Mouse (Mus musculus): Measurements from ENCODE around the gene Cd28. TPM values are rescaled to one million over a fixed set of nuclear protein-coding genes. Genes with fewer than 3 reads are reported as not detected.

Cd28 gene
- total and polyA plus RNA-seq, 2 experiments from 2014 or later: 0.11 to 0.48 TPM

DNA sequence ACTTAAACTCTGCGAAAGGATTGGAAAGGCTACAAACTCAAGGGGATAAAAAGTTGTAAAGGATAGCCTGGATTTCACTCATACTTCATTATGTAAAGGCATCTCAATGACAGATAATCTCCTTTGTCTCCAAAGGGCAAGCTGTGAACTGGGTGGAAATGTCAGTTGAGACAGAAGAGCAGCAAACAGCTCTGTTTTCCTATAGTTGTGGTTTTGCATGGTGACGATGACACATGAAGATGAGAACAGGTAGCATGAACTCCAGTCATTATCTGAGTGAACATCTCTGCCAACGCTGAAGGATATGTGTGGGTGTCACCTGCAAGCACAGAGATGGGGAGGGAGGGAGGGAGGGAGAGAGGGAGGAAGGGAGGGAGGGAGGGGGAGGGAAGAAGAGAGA, 60.3 kb downstream of the Cd28 start:
- Histone ChIP-seq H3K4me2 (ENCODE audit: low read depth, low read length) (no peak overlapping the region), H3K9me3 (replicated peaks; ENCODE audit: control insufficient read depth, low read length) (no peaks in the 10 kb centered on the region), H3K4me1 (ENCODE audit: control insufficient read depth, insufficient read depth) (peaks cover 7% of the 10 kb centered on the region), H3K27me3 (ENCODE audit: control insufficient read depth, insufficient read depth, low read length) (no peaks in the 10 kb centered on the region), H3K27ac (ENCODE audit: low read depth) (peak overlapping the region; percentile 8; the same call in 1 of the 2 replicates), H3K4me3 (ENCODE audit: low read depth, low read length) (no peak overlapping the region), H3K36me3 (replicated peaks; ENCODE audit: control insufficient read depth, insufficient read depth, low read length) (no peaks in the 10 kb centered on the region), H3K9ac (replicated peaks; ENCODE audit: low read depth, low read length) (no peak overlapping the region)
- WGBS: 77% methylated on average over 3 of the region's 3 CpGs
- TF ChIP-seq EP300 (IDR thresholded peaks at IDR 0.05; ENCODE audit: low read depth) (no peak), CTCF (IDR thresholded peaks at IDR 0.05; ENCODE audit: low read depth) (no peak)
- ATAC-seq (ENCODE audit: insufficient read depth, low read depth) (no peak), DNase-seq (ENCODE audit: low spot score) (no peak)

DNA sequence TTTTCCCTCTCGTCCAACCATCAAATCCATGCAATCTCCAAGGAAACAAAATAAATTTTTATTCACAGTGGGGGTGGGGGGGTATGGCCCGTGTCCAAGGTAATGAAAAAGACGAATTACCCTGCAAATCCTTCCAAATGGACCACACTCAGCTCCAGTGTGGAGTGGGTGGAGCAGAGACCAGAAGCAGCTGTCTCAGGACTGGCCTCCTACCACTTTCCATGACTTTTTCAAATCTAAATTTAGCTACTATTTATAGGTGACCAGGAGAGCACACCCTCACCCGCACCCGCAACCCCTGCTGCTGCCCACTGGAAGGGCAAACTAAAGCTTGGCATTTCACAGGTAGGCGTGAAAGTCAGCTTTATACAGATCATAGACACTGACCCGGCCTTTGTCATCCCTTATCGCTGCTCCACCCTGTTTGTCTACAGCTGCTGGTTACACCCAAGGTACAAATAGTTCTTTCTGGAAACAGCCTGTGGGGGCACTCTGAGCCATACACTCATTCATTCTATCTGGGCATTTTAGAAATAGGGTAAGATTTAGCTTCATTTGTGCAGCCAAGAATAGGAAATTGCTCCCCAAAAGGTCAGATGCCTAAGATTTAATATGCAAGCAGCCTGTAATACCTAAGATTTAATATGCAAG, 62.0 kb downstream of the Cd28 start:
- 55% methylated on average over 8 of the region's 8 CpGs for WGBS
- Histone ChIP-seq H3K27me3 (ENCODE audit: control insufficient read depth, insufficient read depth, low read length) (no peaks in the 10 kb centered on the region), H3K36me3 (replicated peaks; ENCODE audit: control insufficient read depth, insufficient read depth, low read length) (no peaks in the 10 kb centered on the region), H3K27ac (ENCODE audit: low read depth) (peak overlapping the region; percentile 38; the same call in 1 of the 2 replicates), H3K9ac (replicated peaks; ENCODE audit: low read depth, low read length) (no peak overlapping the region), H3K9me3 (replicated peaks; ENCODE audit: control insufficient read depth, low read length) (no peaks in the 10 kb centered on the region), H3K4me2 (ENCODE audit: low read depth, low read length) (0 out of 2 replicates have a peak overlapping the region, but pooled peaks have one; percentile 2), H3K4me1 (ENCODE audit: control insufficient read depth, insufficient read depth) (peaks cover 7% of the 10 kb centered on the region), H3K4me3 (ENCODE audit: low read depth, low read length) (no peak overlapping the region)
- DNase-seq (ENCODE audit: low spot score): no peak
- peak; percentile 18; the same call in 1 of the 2 replicates for TF ChIP-seq CTCF (IDR thresholded peaks at IDR 0.05; ENCODE audit: low read depth)
- TF ChIP-seq EP300 (IDR thresholded peaks at IDR 0.05; ENCODE audit: low read depth): no peak
- 0 out of 2 replicates have a peak, but pooled peaks have one; percentile 47 for ATAC-seq (ENCODE audit: insufficient read depth, low read depth)

DNA sequence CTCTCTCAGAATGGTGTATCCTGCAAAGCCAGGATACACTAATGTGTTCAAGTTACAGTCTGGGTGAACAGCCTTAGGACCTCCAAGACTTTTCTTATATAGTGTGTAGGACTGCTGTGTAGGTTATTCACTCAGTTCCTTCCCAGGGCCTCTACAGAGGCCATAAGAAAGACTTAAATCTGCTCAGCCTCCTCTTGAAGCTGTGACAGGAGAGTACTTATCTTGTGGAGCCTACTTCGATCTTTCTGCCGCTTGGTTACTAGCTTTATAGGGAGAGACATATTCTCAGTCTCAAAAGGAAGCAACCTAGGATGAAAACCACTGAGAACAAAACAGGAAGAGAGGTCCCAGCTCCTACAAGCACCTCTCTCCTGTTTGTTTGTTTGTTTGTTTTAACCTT, 62.6 kb downstream of the Cd28 start:
- Histone ChIP-seq H3K27me3 (ENCODE audit: control insufficient read depth, insufficient read depth, low read length) (no peaks in the 10 kb centered on the region), H3K4me1 (ENCODE audit: control insufficient read depth, insufficient read depth) (peaks cover 7% of the 10 kb centered on the region), H3K27ac (ENCODE audit: low read depth) (peak overlapping the region; percentile 18; the same call in 1 of the 2 replicates), H3K4me3 (ENCODE audit: low read depth, low read length) (no peak overlapping the region), H3K9me3 (replicated peaks; ENCODE audit: control insufficient read depth, low read length) (no peaks in the 10 kb centered on the region), H3K36me3 (replicated peaks; ENCODE audit: control insufficient read depth, insufficient read depth, low read length) (no peaks in the 10 kb centered on the region), H3K4me2 (ENCODE audit: low read depth, low read length) (no peak overlapping the region), H3K9ac (replicated peaks; ENCODE audit: low read depth, low read length) (no peak overlapping the region)
- TF ChIP-seq CTCF (IDR thresholded peaks at IDR 0.05; ENCODE audit: low read depth): no peak
- TF ChIP-seq EP300 (IDR thresholded peaks at IDR 0.05; ENCODE audit: low read depth): no peak
- DNase-seq (ENCODE audit: low spot score): no peak
- no peak for ATAC-seq (ENCODE audit: insufficient read depth, low read depth)
- WGBS: 70% methylated on average over 2 of the region's 2 CpGs

DNA sequence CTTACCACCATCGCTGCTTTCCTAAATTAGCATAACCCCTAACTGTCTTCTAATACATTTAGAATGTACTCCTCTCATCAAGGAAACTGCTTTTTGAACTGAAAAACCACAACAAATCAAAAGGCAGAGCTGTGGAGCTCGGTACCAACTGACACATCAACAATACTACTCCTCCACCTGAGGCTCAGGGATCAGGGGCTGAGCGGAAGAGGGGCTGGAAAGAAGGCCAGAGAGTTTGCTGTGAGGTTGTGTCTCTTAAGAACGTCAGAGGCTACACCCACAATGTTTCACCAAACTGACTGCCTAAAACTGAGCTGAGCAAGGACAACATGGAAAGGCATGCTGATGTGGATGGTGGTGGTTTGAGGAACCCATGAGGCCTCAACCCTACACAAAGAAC, 65.1 kb downstream of the Cd28 start:
- no peaks in the 10 kb centered on the region for H3K9me3 ChIP-seq (replicated peaks; ENCODE audit: control insufficient read depth, low read length)
- WGBS: 79% methylated on average over 4 of the region's 4 CpGs
- ATAC-seq (ENCODE audit: insufficient read depth, low read depth): no peak
- H3K9ac ChIP-seq (replicated peaks; ENCODE audit: low read depth, low read length): no peak overlapping the region
- no peak for DNase-seq (ENCODE audit: low spot score)
- no peak overlapping the region for H3K27ac ChIP-seq (ENCODE audit: low read depth)
- peaks cover 7% of the 10 kb centered on the region for H3K4me1 ChIP-seq (ENCODE audit: control insufficient read depth, insufficient read depth)
- no peak overlapping the region for H3K4me2 ChIP-seq (ENCODE audit: low read depth, low read length)
- no peaks in the 10 kb centered on the region for H3K36me3 ChIP-seq (replicated peaks; ENCODE audit: control insufficient read depth, insufficient read depth, low read length)
- H3K4me3 ChIP-seq (ENCODE audit: low read depth, low read length): no peak overlapping the region
- no peak for TF ChIP-seq EP300 (IDR thresholded peaks at IDR 0.05; ENCODE audit: low read depth)
- no peak for TF ChIP-seq CTCF (IDR thresholded peaks at IDR 0.05; ENCODE audit: low read depth)
- no peaks in the 10 kb centered on the region for H3K27me3 ChIP-seq (ENCODE audit: control insufficient read depth, insufficient read depth, low read length)

DNA sequence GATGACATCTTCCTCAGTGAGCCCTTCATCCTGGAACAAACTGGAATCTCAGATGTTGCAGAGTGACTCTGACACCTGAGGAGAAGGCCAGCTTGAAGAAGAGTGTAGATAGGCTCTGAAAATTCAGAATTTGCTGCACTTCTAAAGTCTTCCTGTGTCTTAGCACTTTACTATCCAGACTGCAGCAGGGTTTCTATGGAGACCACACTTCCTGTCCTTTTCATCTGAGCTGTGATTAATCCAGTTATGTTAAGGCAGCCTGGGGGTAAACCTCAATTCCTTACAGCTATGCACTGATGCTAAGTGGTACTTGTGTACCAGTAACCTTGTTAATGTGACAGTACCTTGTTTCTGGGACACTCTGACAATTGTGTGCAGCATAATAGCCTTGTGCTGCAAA, 77.1 kb downstream of the Cd28 start:
- no peaks in the 10 kb centered on the region for H3K36me3 ChIP-seq (replicated peaks; ENCODE audit: control insufficient read depth, insufficient read depth, low read length)
- ATAC-seq (ENCODE audit: insufficient read depth, low read depth): no peak

More for the DNA sequence above, 77.1 kb downstream of the Cd28 start:
- Histone ChIP-seq H3K9ac (replicated peaks; ENCODE audit: low read depth, low read length) (no peak overlapping the region), H3K4me2 (ENCODE audit: low read depth, low read length) (no peak overlapping the region), H3K4me1 (ENCODE audit: control insufficient read depth, insufficient read depth) (no peaks in the 10 kb centered on the region), H3K4me3 (ENCODE audit: low read depth, low read length) (no peak overlapping the region), H3K9me3 (replicated peaks; ENCODE audit: control insufficient read depth, low read length) (no peaks in the 10 kb centered on the region), H3K27me3 (ENCODE audit: control insufficient read depth, insufficient read depth, low read length) (no peaks in the 10 kb centered on the region), H3K27ac (ENCODE audit: low read depth) (no peak overlapping the region)
- no peak for DNase-seq (ENCODE audit: low spot score)
- TF ChIP-seq CTCF (IDR thresholded peaks at IDR 0.05; ENCODE audit: low read depth) (no peak), EP300 (IDR thresholded peaks at IDR 0.05; ENCODE audit: low read depth) (no peak)

Data from heart, postnatal 0 days (tissue).